Mouse (Mus musculus) A20 (cell line): ENCODE results near the gene Aga.
A peak's percentile ranks its signal among the peaks of the same experiment; 100 is the strongest.
"Not testable (repeated sequence)": the region's sequence is repeated elsewhere in the genome, so short reads cannot be mapped to it uniquely, and the experiment has no call there.

Experiments
- DNase-seq: peaks from one replicate; pipeline ENCODE4 v3.0.0-alpha.2; 2011; ENCODE audit warnings: low read depth, low spot score

Gene Aga

DNA sequence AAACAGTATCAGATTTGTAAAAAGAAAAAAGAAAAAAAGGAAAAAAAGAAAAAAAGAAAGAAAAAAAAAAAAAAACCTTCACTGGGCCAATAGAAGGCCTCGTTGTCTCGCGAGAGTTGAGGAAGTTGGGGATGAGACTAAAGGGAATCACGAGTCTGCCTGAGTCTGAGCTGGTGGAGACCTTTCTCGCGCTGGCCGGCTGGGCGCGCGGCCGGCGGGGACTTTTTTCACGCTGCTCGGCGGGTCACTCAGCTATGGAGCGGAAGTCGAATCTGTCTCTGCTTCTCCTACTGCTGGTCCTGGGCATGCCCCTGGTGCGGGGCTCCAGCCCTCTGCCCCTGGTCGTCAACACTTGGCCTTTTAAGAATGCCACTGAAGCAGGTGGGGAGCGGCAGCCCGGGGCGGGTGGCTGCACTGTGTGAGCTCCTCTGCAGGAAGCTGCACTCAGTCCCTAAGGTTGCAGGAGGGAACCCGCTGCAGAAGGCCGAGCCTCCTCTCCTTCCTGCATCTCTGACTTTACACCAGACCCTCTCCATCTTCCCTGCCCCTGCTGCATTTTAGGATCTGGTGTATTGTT is at the start of gene Aga:
TSS of gene Aga (plus strand) at position 177 of the 577 bp plus-strand sequence.
- peak; percentile 95 for DNase-seq

DNA sequence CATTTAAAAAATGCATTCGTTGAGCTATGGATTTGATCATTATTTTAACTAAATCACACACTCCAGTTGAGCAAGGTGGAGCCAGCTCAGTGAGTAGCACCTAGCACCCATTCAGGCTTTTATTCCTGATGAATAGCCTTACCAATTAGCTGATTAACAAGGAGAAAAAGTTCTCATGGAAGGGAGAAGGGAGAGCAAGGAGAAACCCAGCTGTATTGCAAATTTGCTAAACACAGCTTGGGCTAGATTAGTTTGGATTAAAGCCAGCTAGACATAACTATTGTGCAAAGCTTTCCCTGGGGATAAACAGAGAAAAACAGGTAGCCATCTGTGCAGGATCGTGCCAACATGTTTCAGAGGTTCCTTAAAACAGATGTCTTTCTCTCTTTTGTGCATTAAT is 22.5 kb upstream of the Aga start:
- DNase-seq: no peak

- DNase-seq: peak; percentile 18
Observed at GRCm38 (mm10) chr8:53496216-53496615, 15.3 kb upstream of the Aga start.

DNA sequence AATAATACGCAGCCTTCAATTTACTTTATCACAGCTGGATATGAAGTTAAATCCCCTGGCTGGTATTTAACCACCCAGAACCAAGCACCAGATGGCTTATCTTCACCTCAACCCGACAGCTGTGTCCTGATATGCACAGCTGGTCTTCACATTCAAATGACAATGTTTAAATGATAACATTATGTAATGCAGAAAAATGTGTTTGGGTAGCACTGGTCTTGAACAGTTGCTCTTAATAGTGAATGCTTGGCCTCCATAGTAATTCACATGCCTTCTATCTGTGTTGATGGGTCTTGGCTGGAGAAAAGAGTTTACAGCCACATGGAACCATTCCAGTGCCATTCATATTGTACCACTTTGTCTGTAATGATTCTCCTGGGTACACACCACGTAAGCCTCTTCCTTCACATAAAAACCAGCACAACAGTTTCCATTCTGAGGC is 14.6 kb upstream of the Aga start:
- no peak for DNase-seq

DNA sequence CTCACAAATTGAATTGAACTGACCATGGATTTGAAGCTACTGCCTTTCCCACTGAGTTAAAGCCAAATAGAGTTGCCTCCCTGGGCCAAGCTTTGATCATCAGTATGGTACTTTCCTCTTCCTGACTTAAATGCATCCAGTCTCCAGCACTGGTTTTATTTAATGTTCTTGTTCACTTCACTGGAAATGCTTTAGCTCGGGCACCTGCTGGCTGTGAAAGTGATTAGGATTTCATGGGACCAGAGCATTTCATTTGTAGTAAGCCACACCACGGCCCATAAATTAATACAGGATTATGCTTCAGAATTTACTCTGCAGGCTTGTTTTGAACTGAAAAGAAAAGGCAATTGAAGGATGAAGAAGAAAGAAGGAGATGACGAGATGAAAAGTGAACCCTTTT is 26.5 kb downstream of the Aga start:
- DNase-seq: not testable (repeated sequence)

DNA sequence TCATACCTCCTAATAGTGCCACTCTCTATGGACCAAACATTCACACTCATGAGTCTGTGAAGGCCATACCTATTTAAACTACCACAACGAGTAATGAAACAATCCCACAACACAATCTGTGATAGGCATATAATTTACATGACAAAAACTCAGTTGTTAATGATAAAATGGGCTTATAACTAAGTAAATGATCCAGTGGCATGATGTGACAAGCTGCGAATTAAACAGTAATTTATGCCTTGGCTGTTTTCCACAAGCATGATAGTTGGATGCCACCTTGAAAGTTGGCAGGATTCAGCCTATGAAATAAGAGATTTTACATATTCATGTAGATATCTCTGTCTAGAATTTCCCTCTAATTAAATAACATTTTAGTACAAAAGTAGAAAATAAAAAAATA is 28.1 kb downstream of the Aga start:
- DNase-seq: no peak

DNA sequence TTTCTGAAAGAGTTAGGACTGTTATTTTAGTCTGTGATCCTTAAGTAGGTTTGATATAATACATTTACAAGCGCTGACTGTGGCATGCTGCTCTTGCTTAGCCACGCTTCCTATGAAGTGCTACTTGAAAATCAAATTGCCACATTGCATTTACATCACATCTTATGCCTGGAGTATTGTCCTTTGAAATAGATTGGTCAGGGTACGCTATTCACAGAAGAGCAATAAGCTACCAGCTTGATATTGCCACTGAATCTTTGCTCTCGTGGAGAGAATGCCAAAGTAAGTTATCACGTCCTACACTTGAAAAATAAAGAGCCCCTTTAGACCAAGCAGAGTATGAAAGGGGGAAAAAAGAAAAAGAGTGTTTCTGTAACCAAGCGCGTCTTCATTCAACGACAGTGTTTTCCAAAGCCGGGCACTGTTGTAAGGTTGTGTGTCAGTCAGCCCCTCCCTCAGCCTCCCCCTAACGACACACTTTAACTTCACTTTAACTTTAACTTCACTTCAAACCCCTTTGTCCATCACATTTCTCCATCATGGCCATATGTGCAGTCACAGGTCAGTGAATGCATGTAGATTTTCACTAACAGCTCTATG is 51.0 kb downstream of the Aga start:
- DNase-seq: no peak

DNA sequence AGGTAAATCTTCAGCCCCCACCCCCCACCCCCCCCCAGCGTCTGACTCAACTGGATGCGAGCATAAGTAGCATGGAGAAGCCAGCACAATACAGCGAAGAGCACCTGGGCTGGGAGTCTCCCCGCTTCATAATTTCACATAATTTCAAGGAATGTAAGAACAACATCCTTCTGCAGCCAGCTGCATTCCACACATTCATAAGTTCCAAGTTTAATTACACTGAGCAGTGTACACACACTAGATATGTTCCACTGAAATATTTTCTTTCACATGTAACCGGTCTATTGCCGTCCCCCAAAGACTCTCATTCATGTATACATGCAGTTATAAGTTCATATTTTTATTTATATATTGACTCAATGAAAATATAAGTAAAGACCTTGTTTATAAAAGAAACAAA is 54.7 kb downstream of the Aga start:
- DNase-seq: no peak
